Mouse (Mus musculus): ENCODE data around the gene Rasgef1c. TPM values are rescaled to one million over a fixed set of nuclear protein-coding genes. Genes with fewer than 3 reads are reported as not detected.
A peak's percentile ranks its signal among the peaks of the same experiment; 100 is the strongest.

Gene Rasgef1c
- polyA plus RNA-seq, 1 experiment = not detected

GRCm38 (mm10) chr11:49936458-49936857 is 34.8 kb downstream of the Rasgef1c start:
- H3K4me3 ChIP-seq (ENCODE audit: insufficient read depth, low read length) = no peak overlapping the region
- H3K27ac ChIP-seq (ENCODE audit: insufficient read depth, low read length) = no peak overlapping the region
- peaks cover 5% of the 10 kb centered on the region; the same call in 1 of the 2 replicates for H3K4me1 ChIP-seq (ENCODE audit: control insufficient read depth, insufficient read depth, low read length)
- no peak for TF ChIP-seq POLR2A (IDR thresholded peaks at IDR 0.05; ENCODE audit: low read depth, low read length)

GRCm38 (mm10) chr11:49937779-49938178 is 36.1 kb downstream of the Rasgef1c start:
- TF ChIP-seq CTCF (IDR thresholded peaks at IDR 0.05; ENCODE audit: borderline replicate concordance, insufficient read depth, low read length) (no peak), POLR2A (IDR thresholded peaks at IDR 0.05; ENCODE audit: low read depth, low read length) (no peak)
- H3K4me3 ChIP-seq (ENCODE audit: insufficient read depth, low read length) = no peak overlapping the region
- peaks cover 5% of the 10 kb centered on the region; the same call in 1 of the 2 replicates for H3K4me1 ChIP-seq (ENCODE audit: control insufficient read depth, insufficient read depth, low read length)

GRCm38 (mm10) chr11:49938258-49939164 is 36.9 kb downstream of the Rasgef1c start:
- no peak for TF ChIP-seq POLR2A (IDR thresholded peaks at IDR 0.05; ENCODE audit: low read depth, low read length)
- TF ChIP-seq CTCF (IDR thresholded peaks at IDR 0.05; ENCODE audit: borderline replicate concordance, insufficient read depth, low read length) = no peak
- Histone ChIP-seq H3K27ac (ENCODE audit: insufficient read depth, low read length) (no peak overlapping the region), H3K4me1 (ENCODE audit: control insufficient read depth, insufficient read depth, low read length) (peaks cover 4% of the 10 kb centered on the region; the same call in 1 of the 2 replicates), H3K4me3 (ENCODE audit: insufficient read depth, low read length) (no peak overlapping the region)

More at GRCm38 (mm10) chr11:49937779-49938178, 36.1 kb downstream of the Rasgef1c start:
- H3K27ac ChIP-seq (ENCODE audit: insufficient read depth, low read length) = no peak overlapping the region

- no peak overlapping the region for H3K4me3 ChIP-seq (ENCODE audit: insufficient read depth, low read length)
- TF ChIP-seq CTCF (IDR thresholded peaks at IDR 0.05; ENCODE audit: borderline replicate concordance, insufficient read depth, low read length) (no peak), POLR2A (IDR thresholded peaks at IDR 0.05; ENCODE audit: low read depth, low read length) (no peak)
- H3K4me1 ChIP-seq (ENCODE audit: control insufficient read depth, insufficient read depth, low read length) = 0 out of 2 replicates have a peak, but pooled peaks cover 2% of the 10 kb centered on the region
These were observed 41.2 kb downstream of the Rasgef1c start for GRCm38 (mm10) chr11:49942841-49943240.

GRCm38 (mm10) chr11:49943901-49944300 is 42.3 kb downstream of the Rasgef1c start:
- Histone ChIP-seq H3K4me3 (ENCODE audit: insufficient read depth, low read length) (no peak overlapping the region), H3K27ac (ENCODE audit: insufficient read depth, low read length) (no peak overlapping the region), H3K4me1 (ENCODE audit: control insufficient read depth, insufficient read depth, low read length) (0 out of 2 replicates have a peak, but pooled peaks cover 3% of the 10 kb centered on the region)
- TF ChIP-seq POLR2A (IDR thresholded peaks at IDR 0.05; ENCODE audit: low read depth, low read length) (no peak), CTCF (IDR thresholded peaks at IDR 0.05; ENCODE audit: borderline replicate concordance, insufficient read depth, low read length) (no peak)

More at GRCm38 (mm10) chr11:49942841-49943240, 41.2 kb downstream of the Rasgef1c start:
- H3K27ac ChIP-seq (ENCODE audit: insufficient read depth, low read length) = no peak overlapping the region

- H3K4me1 ChIP-seq (ENCODE audit: control insufficient read depth, insufficient read depth, low read length) = 0 out of 2 replicates have a peak, but pooled peaks cover 3% of the 10 kb centered on the region
- no peak overlapping the region for H3K27ac ChIP-seq (ENCODE audit: insufficient read depth, low read length)
- TF ChIP-seq POLR2A (IDR thresholded peaks at IDR 0.05; ENCODE audit: low read depth, low read length) = no peak
- no peak overlapping the region for H3K4me3 ChIP-seq (ENCODE audit: insufficient read depth, low read length)
These were observed 44.1 kb downstream of the Rasgef1c start for GRCm38 (mm10) chr11:49945726-49946125.

- TF ChIP-seq POLR2A (IDR thresholded peaks at IDR 0.05; ENCODE audit: low read depth, low read length) (no peak), CTCF (IDR thresholded peaks at IDR 0.05; ENCODE audit: borderline replicate concordance, insufficient read depth, low read length) (no peak)
- no peak overlapping the region for H3K27ac ChIP-seq (ENCODE audit: insufficient read depth, low read length)
- no peak overlapping the region for H3K4me3 ChIP-seq (ENCODE audit: insufficient read depth, low read length)
- 0 out of 2 replicates have a peak, but pooled peaks cover 3% of the 10 kb centered on the region for H3K4me1 ChIP-seq (ENCODE audit: control insufficient read depth, insufficient read depth, low read length)
These were observed 48.2 kb downstream of the Rasgef1c start for GRCm38 (mm10) chr11:49949839-49950238.

- TF ChIP-seq POLR2A (IDR thresholded peaks at IDR 0.05; ENCODE audit: low read depth, low read length) = no peak
- no peak for TF ChIP-seq CTCF (IDR thresholded peaks at IDR 0.05; ENCODE audit: borderline replicate concordance, insufficient read depth, low read length)
- no peak overlapping the region for H3K4me3 ChIP-seq (ENCODE audit: insufficient read depth, low read length)
- H3K27ac ChIP-seq (ENCODE audit: insufficient read depth, low read length) = no peak overlapping the region
- no peaks in the 10 kb centered on the region for H3K4me1 ChIP-seq (ENCODE audit: control insufficient read depth, insufficient read depth, low read length)
These were observed 52.0 kb downstream of the Rasgef1c start for GRCm38 (mm10) chr11:49953616-49954015.

- Histone ChIP-seq H3K4me3 (ENCODE audit: insufficient read depth, low read length) (no peak overlapping the region), H3K27ac (ENCODE audit: insufficient read depth, low read length) (no peak overlapping the region), H3K4me1 (ENCODE audit: control insufficient read depth, insufficient read depth, low read length) (no peaks in the 10 kb centered on the region)
- TF ChIP-seq CTCF (IDR thresholded peaks at IDR 0.05; ENCODE audit: borderline replicate concordance, insufficient read depth, low read length) (peak; percentile 89), POLR2A (IDR thresholded peaks at IDR 0.05; ENCODE audit: low read depth, low read length) (no peak)
These were observed 54.1 kb downstream of the Rasgef1c start for GRCm38 (mm10) chr11:49955577-49956261.

- TF ChIP-seq POLR2A (IDR thresholded peaks at IDR 0.05; ENCODE audit: low read depth, low read length) = no peak
- no peak for TF ChIP-seq CTCF (IDR thresholded peaks at IDR 0.05; ENCODE audit: borderline replicate concordance, insufficient read depth, low read length)
- Histone ChIP-seq H3K4me3 (ENCODE audit: insufficient read depth, low read length) (no peak overlapping the region), H3K27ac (ENCODE audit: insufficient read depth, low read length) (no peak overlapping the region), H3K4me1 (ENCODE audit: control insufficient read depth, insufficient read depth, low read length) (no peaks in the 10 kb centered on the region)
These were observed 56.4 kb downstream of the Rasgef1c start for GRCm38 (mm10) chr11:49958017-49958416.
